In genomic region chr17:46033607-46034006, GRCm38 (mm10) we compare ENCODE assay signal across 11 mouse cellular contexts. TPM values are rescaled to one million over a fixed set of nuclear protein-coding genes. Genes with fewer than 3 reads are reported as not detected.
DNase-seq lines count a peak whose midpoint lies in the region; ATAC-seq and TF ChIP-seq lines count a peak whose summit lies in the region.
"Had no signal": no experiment of that assay in that cellular context is flagged by ENCODE, and none has a peak within 500 bp of the region (broad histone marks: within the 10 kb centered on the region; RNA-seq: fewer than 3 reads in every experiment).

No protein-coding gene starts in this region.

- 18% methylated on average over 2 of the region's 2 CpGs for WGBS in heart, embryonic 11.5 days (ENCODE audit: insufficient replicate concordance)
- 19% methylated on average over 2 of the region's 2 CpGs for WGBS in heart, adult 2 months
- WGBS in lung, embryonic 16.5 days: 9% methylated on average over 2 of the region's 2 CpGs
- WGBS in heart, postnatal 0 days: 12% methylated on average over 2 of the region's 2 CpGs

- H3K9ac ChIP-seq in heart, embryonic 11.5 days (ENCODE audit: low read depth, low read length): no peak overlapping the region
- no peak overlapping the region for H3K9ac ChIP-seq in heart, adult 2 months (ENCODE audit: low read depth, low read length)
- H3K9ac ChIP-seq in lung, embryonic 16.5 days (ENCODE audit: low read length): peak overlapping the region; percentile 48
- H3K9ac ChIP-seq in heart, postnatal 0 days (replicated peaks; ENCODE audit: low read depth, low read length): no peak overlapping the region

- intact Hi-C loops in heart, adult 2 months (cut with DNase I): loop anchor here (2.0 to 5.0 kb wide), 4 partner anchors 76 to 351 kb away; no protein-coding TSS in a partner anchor

- no peaks in the 10 kb centered on the region for H3K27me3 ChIP-seq in heart, embryonic 11.5 days (ENCODE audit: control insufficient read depth, insufficient read depth, low read length)
- H3K27me3 ChIP-seq in heart, adult 2 months (ENCODE audit: control insufficient read depth, insufficient read depth, low read length): no peaks in the 10 kb centered on the region
- H3K27me3 ChIP-seq in lung, embryonic 16.5 days (ENCODE audit: control insufficient read depth, insufficient read depth, low read depth, low read length): no peaks in the 10 kb centered on the region
- H3K27me3 ChIP-seq in heart, postnatal 0 days (ENCODE audit: control insufficient read depth, insufficient read depth, low read length): no peaks in the 10 kb centered on the region

- peaks cover 26% of the 10 kb centered on the region for H3K4me1 ChIP-seq in heart, embryonic 11.5 days (ENCODE audit: control insufficient read depth, insufficient read depth, low read length)
- peaks cover 4% of the 10 kb centered on the region for H3K4me1 ChIP-seq in heart, adult 2 months (ENCODE audit: control insufficient read depth, insufficient read depth, low read length)
- H3K4me1 ChIP-seq in lung, embryonic 16.5 days (replicated peaks; ENCODE audit: control insufficient read depth, insufficient read depth, low read length): peaks cover 36% of the 10 kb centered on the region
- H3K4me1 ChIP-seq in heart, postnatal 0 days (ENCODE audit: control insufficient read depth, insufficient read depth): peaks cover 19% of the 10 kb centered on the region

- no peaks in the 10 kb centered on the region for H3K79me2 ChIP-seq in heart, adult 2 months (replicated peaks; ENCODE audit: control insufficient read depth, insufficient read depth, low read length)

- no peak overlapping the region for H3K27ac ChIP-seq in heart, embryonic 11.5 days (ENCODE audit: low read depth, low read length)
- H3K27ac ChIP-seq in heart, adult 2 months: no peak overlapping the region; the same call in 1 of the 2 replicates
- peak overlapping the region; percentile 4; the same call in 1 of the 2 replicates for H3K27ac ChIP-seq in lung, embryonic 16.5 days (ENCODE audit: low read length)
- no peak overlapping the region for H3K27ac ChIP-seq in heart, postnatal 0 days (ENCODE audit: low read depth)

- TF ChIP-seq POLR2A in heart, adult 2 months (IDR thresholded peaks at IDR 0.05; ENCODE audit: insufficient read depth, low read depth, low read length): no peak

- no peaks in the 10 kb centered on the region for H3K36me3 ChIP-seq in heart, embryonic 11.5 days (ENCODE audit: control insufficient read depth, insufficient read depth, low read length)
- no peaks in the 10 kb centered on the region for H3K36me3 ChIP-seq in heart, adult 2 months (ENCODE audit: control insufficient read depth, insufficient read depth, low read length)
- no peaks in the 10 kb centered on the region for H3K36me3 ChIP-seq in lung, embryonic 16.5 days (ENCODE audit: control insufficient read depth, insufficient read depth, low read length)
- H3K36me3 ChIP-seq in heart, postnatal 0 days (replicated peaks; ENCODE audit: control insufficient read depth, insufficient read depth, low read length): no peaks in the 10 kb centered on the region

- no peak overlapping the region; the same call in 1 of the 2 replicates for H3K4me3 ChIP-seq in heart, embryonic 11.5 days (ENCODE audit: low read depth, low read length)
- H3K4me3 ChIP-seq in heart, adult 2 months: no peak overlapping the region
- no peak overlapping the region for H3K4me3 ChIP-seq in lung, embryonic 16.5 days (ENCODE audit: low read length)
- H3K4me3 ChIP-seq in heart, postnatal 0 days (ENCODE audit: low read depth, low read length): no peak overlapping the region

- TF ChIP-seq CTCF in heart, adult 2 months (IDR thresholded peaks at IDR 0.05): no peak
- no peak for TF ChIP-seq CTCF in heart, postnatal 0 days (IDR thresholded peaks at IDR 0.05; ENCODE audit: low read depth)

- H3K9me3 ChIP-seq in heart, embryonic 11.5 days (replicated peaks; ENCODE audit: control insufficient read depth, low read length): no peaks in the 10 kb centered on the region
- no peaks in the 10 kb centered on the region for H3K9me3 ChIP-seq in lung, embryonic 16.5 days (ENCODE audit: control insufficient read depth, low read length)
- H3K9me3 ChIP-seq in heart, postnatal 0 days (replicated peaks; ENCODE audit: control insufficient read depth, low read length): no peaks in the 10 kb centered on the region

- DNase-seq in heart, adult 2 months: no peak
- DNase-seq in lung, postnatal 14 days: no peak
- DNase-seq in heart, postnatal 0 days (ENCODE audit: low spot score): peak; percentile 33
- peak; percentile 21 for DNase-seq in neural tube, embryonic 10.5 days (ENCODE audit: extremely low spot score, low spot score)
- DNase-seq in urinary bladder, postnatal 36 days (ENCODE audit: low spot score in 2 of 2): no peak
- DNase-seq: cerebellum, adult 18-20 months; kidney, adult 11 months; liver had no signal

- no peak for TF ChIP-seq EP300 in heart, adult 2 months (IDR thresholded peaks at IDR 0.05; ENCODE audit: insufficient read depth, low read depth, low read length)
- no peak for TF ChIP-seq EP300 in heart, postnatal 0 days (IDR thresholded peaks at IDR 0.05; ENCODE audit: low read depth)

- peak overlapping the region; percentile 68 for H3K4me2 ChIP-seq in heart, embryonic 11.5 days
- H3K4me2 ChIP-seq in lung, embryonic 16.5 days (ENCODE audit: low read depth, low read length): no peak overlapping the region
- no peak overlapping the region for H3K4me2 ChIP-seq in heart, postnatal 0 days (ENCODE audit: low read depth, low read length)

- ATAC-seq in heart, embryonic 11.5 days (replicated peaks; ENCODE audit: insufficient number of reproducible peaks, low FRiP score, low TSS enrichment): no peak
- ATAC-seq in lung, embryonic 16.5 days (ENCODE audit: low read depth): no peak
- no peak for ATAC-seq in heart, postnatal 0 days (ENCODE audit: insufficient read depth, low read depth)
- ATAC-seq in megakaryocyte-erythroid progenitor cell, adult 5-6 weeks (replicated peaks; ENCODE audit: low FRiP score, low TSS enrichment, poor library complexity, severe bottlenecking): no peak

RNA-seq across cellular contexts. Expression of gene Vegfa, which starts 1.4 kb away (rescaled TPM):
- polyA plus RNA-seq in heart, embryonic 11.5 days (2014; fragmentation: Nextera tagmentation; extraction: Ambion mirVana): 4.9 and 7.4 TPM in 2 replicates
- 100 to 1,000 TPM; 207 to 328 TPM for total RNA-seq in heart, adult 2 months (2021)
- 384 and 618 TPM in 2 replicates for polyA plus RNA-seq in heart, adult 2 months (2012; rRNA removed)
- 4.5 and 5.7 TPM in 2 replicates for polyA plus RNA-seq in lung, embryonic 16.5 days (2015; fragmentation: Nextera tagmentation; extraction: Ambion mirVana)
- 122 and 224 TPM in 2 replicates for total RNA-seq in heart, postnatal 0 days (2014; rRNA removed; ENCODE audit: low replicate concordance)
- 5.0 and 5.2 TPM in 2 replicates for polyA plus RNA-seq in heart, postnatal 0 days (2015; fragmentation: Nextera tagmentation; extraction: Ambion mirVana)
- total RNA-seq in megakaryocyte-erythroid progenitor cell, adult 5-6 weeks (2014; fragmentation: Nextera tagmentation): 8.8 and 12.5 TPM in 2 replicates
- total RNA-seq in megakaryocyte-erythroid progenitor cell, adult 5-6 weeks (2017): 15.2 and 17.2 TPM in 2 replicates

Comparison
In these comparisons a context has a peak if more than half of its experiments do, and no peak if none do; other contexts are left out.
1. DNase-seq: peak in heart, postnatal 0 days (single experiment) and neural tube, embryonic 10.5 days (single experiment); none in heart, adult 2 months (0 of 2), lung, postnatal 14 days (single experiment) and urinary bladder, postnatal 36 days (0 of 2).
2. RNA of gene Vegfa, which starts 1.4 kb away (polyA plus RNA-seq): 384 to 618 TPM in heart, adult 2 months; 4.9 to 7.4 TPM in heart, embryonic 11.5 days, 5.0 to 5.2 TPM in heart, postnatal 0 days and 4.5 to 5.7 TPM in lung, embryonic 16.5 days; every median in the first group is over 10 times any median in the second.